Mouse (Mus musculus) liver, embryonic 15.5 days (tissue): ENCODE data around the gene Gm10153. TPM values are rescaled to one million over a fixed set of nuclear protein-coding genes. Genes with fewer than 3 reads are reported as not detected.
"Not testable (repeated sequence)": the region's sequence is repeated elsewhere in the genome, so short reads cannot be mapped to it uniquely, and the experiment has no call there.

ENCODE experiments used
- ATAC-seq: fragments of 200-750 bp; cut with Nextera tagmentation; 2 replicates; pipeline ENCODE4 v1.8.0; 2017; ENCODE audit warnings: moderate number of reproducible peaks, mild to moderate bottlenecking, moderate library complexity; ENCODE audit not compliant: insufficient read depth
- H3K27ac ChIP-seq: fragments of 300-500 bp; sonication (generic); replicated peaks from 2 replicates; pipeline ENCODE4 v1.5.1; 2015; ENCODE audit warnings: mild to moderate bottlenecking, inconsistent platforms
- H3K27me3 ChIP-seq: fragments of 300-500 bp; sonication (generic); 2 replicates; pipeline ENCODE4 v1.6.1; 2015; ENCODE audit warnings: mild to moderate bottlenecking, inconsistent platforms
- H3K36me3 ChIP-seq: fragments of 300-500 bp; sonication (generic); replicated peaks from 2 replicates; pipeline ENCODE4 v1.6.1; 2015; ENCODE audit warnings: moderate library complexity, mild to moderate bottlenecking, inconsistent platforms
- H3K4me1 ChIP-seq: fragments of 300-500 bp; sonication (generic); replicated peaks from 2 replicates; pipeline ENCODE4 v1.6.1; 2015; ENCODE audit warnings: inconsistent platforms
- H3K4me2 ChIP-seq: fragments of 300-500 bp; sonication (generic); 2 replicates; pipeline ENCODE4 v1.6.1; 2015; ENCODE audit warnings: moderate library complexity, mild to moderate bottlenecking, inconsistent platforms
- H3K4me3 ChIP-seq: fragments of 300-500 bp; sonication (generic); replicated peaks from 2 replicates; pipeline ENCODE4 v1.5.1; 2015; ENCODE audit warnings: mild to moderate bottlenecking, inconsistent platforms
- H3K9ac ChIP-seq: fragments of 300-500 bp; sonication (generic); 2 replicates; pipeline ENCODE4 v1.6.1; 2015; ENCODE audit warnings: moderate library complexity, mild to moderate bottlenecking, inconsistent platforms
- H3K9me3 ChIP-seq: fragments of 300-500 bp; sonication (generic); replicated peaks from 2 replicates; pipeline ENCODE4 v1.6.1; 2016; ENCODE audit warnings: inconsistent platforms
- WGBS: fragments of 180-500 bp; shearing (Covaris S2); methylation state at CpG from one replicate; pipeline ENCODE4 v1.1.7; 2015; ENCODE audit warnings: mixed read lengths; ENCODE audit not compliant: insufficient replicate concordance; 5-methylcytosine and 5-hydroxymethylcytosine counted together
- polyA plus RNA-seq: library from polyadenylated mRNA; unstranded; fragments of >200 nt; fragmentation: Nextera tagmentation; extraction: Ambion mirVana; gene quantifications from 2 replicates; pipeline ENCODE4 v1.2.1, GENCODE M21; 2015

Gene Gm10153
- not detected in 2 replicates for polyA plus RNA-seq

GRCm38 (mm10) chr7:142190289-142190688 is at the start of gene Gm10153:
TSS of gene Gm10153 (minus strand) at chr7:142190389.
- Histone ChIP-seq H3K27ac (no peak within 1 kb of the TSS), H3K27me3 (peaks cover 4% of the 10 kb centered on the region; the same call in 1 of the 2 replicates), H3K4me3 (no peak within 1 kb of the TSS), H3K36me3 (no peaks in the 10 kb centered on the region), H3K4me1 (no peaks in the 10 kb centered on the region), H3K9me3 (no peaks in the 10 kb centered on the region), H3K4me2 (no peak within 1 kb of the TSS), H3K9ac (no peak within 1 kb of the TSS)
- ATAC-seq = no peak
- 15% methylated on average over 2 of the region's 2 CpGs for WGBS

GRCm38 (mm10) chr7:142231540-142231939 is 41.4 kb upstream of the Gm10153 start:
- no peak for ATAC-seq
- 20% methylated on average over 1 of the region's 1 CpGs for whole genome bisulfite sequencing
- no peaks in the 10 kb centered on the region for H3K36me3 ChIP-seq
- no peak overlapping the region for H3K4me3 ChIP-seq
- H3K27me3 ChIP-seq = no peaks in the 10 kb centered on the region
- H3K9ac ChIP-seq = no peak overlapping the region
- H3K4me1 ChIP-seq = no peaks in the 10 kb centered on the region
- H3K27ac ChIP-seq = no peak overlapping the region
- no peak overlapping the region for H3K4me2 ChIP-seq
- no peaks in the 10 kb centered on the region; the same call in 1 of the 2 replicates for H3K9me3 ChIP-seq

GRCm38 (mm10) chr7:142229871-142230270 is 39.7 kb upstream of the Gm10153 start, which contains the start of gene Krtap5-5:
TSS of gene Krtap5-5 (minus strand) at chr7:142229971.
- H3K36me3 ChIP-seq, H3K4me1 ChIP-seq, H3K27me3 ChIP-seq, H3K27ac ChIP-seq, H3K9ac ChIP-seq, H3K9me3 ChIP-seq, H3K4me2 ChIP-seq, H3K4me3 ChIP-seq, ATAC-seq: not testable (repeated sequence)
- 39% methylated on average over 3 of the region's 3 CpGs for WGBS

GRCm38 (mm10) chr7:142224518-142224917 is 34.3 kb upstream of the Gm10153 start:
- no peaks in the 10 kb centered on the region for H3K9me3 ChIP-seq
- 33% methylated on average over 2 of the region's 2 CpGs for WGBS
- H3K9ac ChIP-seq = no peak overlapping the region
- H3K4me2 ChIP-seq = no peak overlapping the region
- no peak for ATAC-seq
- H3K36me3 ChIP-seq = no peaks in the 10 kb centered on the region
- H3K27ac ChIP-seq = no peak overlapping the region
- no peaks in the 10 kb centered on the region for H3K4me1 ChIP-seq
- no peaks in the 10 kb centered on the region for H3K27me3 ChIP-seq
- H3K4me3 ChIP-seq = no peak overlapping the region

- ATAC-seq, H3K27me3 ChIP-seq, H3K9me3 ChIP-seq, H3K36me3 ChIP-seq, H3K4me1 ChIP-seq, H3K4me2 ChIP-seq, H3K9ac ChIP-seq, H3K27ac ChIP-seq, H3K4me3 ChIP-seq: not testable (repeated sequence)
- WGBS = 5% methylated on average over 1 of the region's 1 CpGs
Observed at GRCm38 (mm10) chr7:142212136-142212535, 21.9 kb upstream of the Gm10153 start.

- Histone ChIP-seq H3K9me3 (no peaks in the 10 kb centered on the region), H3K4me2 (no peak within 1 kb of the TSS), H3K27ac (no peak within 1 kb of the TSS), H3K36me3 (no peaks in the 10 kb centered on the region), H3K9ac (no peak within 1 kb of the TSS), H3K4me1 (no peaks in the 10 kb centered on the region), H3K27me3 (no peaks in the 10 kb centered on the region), H3K4me3 (no peak within 1 kb of the TSS)
- 47% methylated on average over 1 of the region's 1 CpGs for WGBS
- no peak for ATAC-seq
Observed at GRCm38 (mm10) chr7:142211559-142211958, 21.4 kb upstream of the Gm10153 start, which contains the start of gene Gm7579. TSS of gene Gm7579 (plus strand) at chr7:142211859.

GRCm38 (mm10) chr7:142206891-142207290 is 16.7 kb upstream of the Gm10153 start:
- H3K9ac ChIP-seq, H3K4me3 ChIP-seq, H3K27ac ChIP-seq, ATAC-seq, H3K4me2 ChIP-seq, H3K27me3 ChIP-seq, H3K36me3 ChIP-seq, H3K4me1 ChIP-seq, H3K9me3 ChIP-seq: not testable (repeated sequence)
- WGBS = 60% methylated on average over 5 of the region's 5 CpGs

- Histone ChIP-seq H3K4me3 (no peak overlapping the region), H3K9ac (no peak overlapping the region), H3K36me3 (no peaks in the 10 kb centered on the region), H3K4me1 (no peaks in the 10 kb centered on the region), H3K27me3 (no peaks in the 10 kb centered on the region), H3K4me2 (no peak overlapping the region), H3K27ac (no peak overlapping the region), H3K9me3 (no peaks in the 10 kb centered on the region)
- ATAC-seq = no peak
Observed at GRCm38 (mm10) chr7:142205488-142205887, 15.3 kb upstream of the Gm10153 start.

- no peak within 1 kb of the TSS for H3K9ac ChIP-seq
- no peaks in the 10 kb centered on the region for H3K27me3 ChIP-seq
- H3K4me3 ChIP-seq = no peak within 1 kb of the TSS
- H3K4me2 ChIP-seq = no peak within 1 kb of the TSS
- H3K27ac ChIP-seq = no peak within 1 kb of the TSS
- H3K36me3 ChIP-seq = no peaks in the 10 kb centered on the region
- no peaks in the 10 kb centered on the region for H3K4me1 ChIP-seq
- H3K9me3 ChIP-seq = no peaks in the 10 kb centered on the region
- 42% methylated on average over 1 of the region's 1 CpGs for WGBS
- no peak for ATAC-seq
Observed at GRCm38 (mm10) chr7:142201064-142201463, 10.9 kb upstream of the Gm10153 start, which contains the start of gene Krtap5-3. TSS of gene Krtap5-3 (plus strand) at chr7:142201364.

- H3K4me1 ChIP-seq = no peaks in the 10 kb centered on the region
- no peak overlapping the region for H3K4me3 ChIP-seq
- no peaks in the 10 kb centered on the region for H3K9me3 ChIP-seq
- ATAC-seq = no peak
- H3K27ac ChIP-seq = no peak overlapping the region
- H3K27me3 ChIP-seq = no peaks in the 10 kb centered on the region
- 53% methylated on average over 2 of the region's 2 CpGs for WGBS
- H3K4me2 ChIP-seq = no peak overlapping the region
- no peak overlapping the region for H3K9ac ChIP-seq
- no peaks in the 10 kb centered on the region for H3K36me3 ChIP-seq
Observed at GRCm38 (mm10) chr7:142198748-142199147, 8.6 kb upstream of the Gm10153 start.

- no peaks in the 10 kb centered on the region for H3K36me3 ChIP-seq
- no peak overlapping the region for H3K4me2 ChIP-seq
- ATAC-seq = no peak
- no peaks in the 10 kb centered on the region for H3K4me1 ChIP-seq
- no peaks in the 10 kb centered on the region for H3K9me3 ChIP-seq
- H3K4me3 ChIP-seq = no peak overlapping the region
- 54% methylated on average over 2 of the region's 2 CpGs for WGBS
- H3K27me3 ChIP-seq = peaks cover 4% of the 10 kb centered on the region; the same call in 1 of the 2 replicates
- H3K9ac ChIP-seq = no peak overlapping the region
- no peak overlapping the region for H3K27ac ChIP-seq
Observed at GRCm38 (mm10) chr7:142188156-142188555, 2.0 kb downstream of the Gm10153 start.

GRCm38 (mm10) chr7:142181021-142181420 is 9.2 kb downstream of the Gm10153 start:
- ATAC-seq = no peak
- Histone ChIP-seq H3K9ac (no peak overlapping the region), H3K4me2 (no peak overlapping the region), H3K9me3 (no peaks in the 10 kb centered on the region), H3K27ac (no peak overlapping the region), H3K36me3 (no peaks in the 10 kb centered on the region), H3K4me3 (no peak overlapping the region), H3K4me1 (no peaks in the 10 kb centered on the region), H3K27me3 (no peaks in the 10 kb centered on the region)
- 17% methylated on average over 1 of the region's 1 CpGs for WGBS
